Mouse (Mus musculus): ENCODE data around the gene Arsg.

Arsg gene

GRCm38 (mm10) chr11:109545265-109545664 is 72.1 kb downstream of the Arsg start:
- in situ Hi-C loops (cut with MboI), result no loop called here

GRCm38 (mm10) chr11:109545700-109546143 is 72.5 kb downstream of the Arsg start:
- in situ Hi-C loops (cut with MboI), result no loop called here

DNA sequence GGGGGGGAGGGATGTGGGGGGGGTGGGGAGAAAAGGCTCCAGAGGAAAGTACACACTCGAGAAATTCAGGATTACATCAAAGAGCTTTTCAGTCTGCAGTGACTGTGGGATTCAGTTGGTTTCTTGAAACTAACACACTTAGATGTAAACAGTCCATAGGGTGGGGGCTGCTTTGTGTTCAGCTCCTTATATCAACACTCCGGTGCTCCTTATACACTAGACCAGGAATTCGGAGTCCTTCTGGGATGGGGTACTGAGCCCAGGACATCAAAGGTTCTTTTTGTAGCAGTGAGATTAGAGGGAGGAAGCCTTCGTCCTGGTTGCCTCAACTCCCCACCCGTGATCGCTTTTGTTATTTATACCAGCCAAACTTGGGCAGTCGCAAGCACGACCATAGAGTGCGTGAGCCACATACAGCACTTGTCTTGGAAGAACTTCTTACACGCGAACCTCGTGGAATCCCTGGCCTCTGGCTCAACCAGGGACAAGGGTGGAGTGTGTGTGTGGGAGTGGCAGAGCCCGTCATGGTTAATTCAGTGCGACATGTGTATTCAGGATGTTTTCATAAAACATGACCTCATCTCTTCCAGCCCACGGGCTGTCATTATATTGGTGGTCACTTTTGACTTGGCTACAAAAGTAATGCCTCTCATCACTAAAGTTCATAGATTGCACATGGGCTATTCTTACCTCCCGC is 73.3 kb downstream of the Arsg start:
- in situ Hi-C loops (cut with MboI), result no loop called here

DNA sequence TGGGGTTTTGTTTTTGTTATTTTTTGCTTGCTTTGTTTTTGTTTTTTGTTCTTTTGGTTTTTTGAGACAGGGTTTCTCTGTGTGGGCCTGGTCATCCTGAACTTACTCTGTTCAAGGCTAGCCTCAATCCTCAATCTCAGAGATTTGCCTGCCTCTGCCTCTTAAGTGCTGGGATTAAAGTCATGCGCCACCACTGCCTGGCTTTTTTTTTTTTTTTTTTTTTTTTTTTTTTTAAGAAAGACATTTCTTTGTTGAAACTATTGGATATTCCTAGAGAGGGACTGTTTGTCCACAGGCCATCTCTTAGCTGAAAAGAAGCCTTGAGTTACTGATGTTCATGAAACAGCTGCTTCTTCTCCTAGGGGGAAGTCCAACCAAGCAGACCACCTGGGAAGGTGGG is 74.5 kb downstream of the Arsg start:
- in situ Hi-C loops (cut with MboI), result no loop called here

DNA sequence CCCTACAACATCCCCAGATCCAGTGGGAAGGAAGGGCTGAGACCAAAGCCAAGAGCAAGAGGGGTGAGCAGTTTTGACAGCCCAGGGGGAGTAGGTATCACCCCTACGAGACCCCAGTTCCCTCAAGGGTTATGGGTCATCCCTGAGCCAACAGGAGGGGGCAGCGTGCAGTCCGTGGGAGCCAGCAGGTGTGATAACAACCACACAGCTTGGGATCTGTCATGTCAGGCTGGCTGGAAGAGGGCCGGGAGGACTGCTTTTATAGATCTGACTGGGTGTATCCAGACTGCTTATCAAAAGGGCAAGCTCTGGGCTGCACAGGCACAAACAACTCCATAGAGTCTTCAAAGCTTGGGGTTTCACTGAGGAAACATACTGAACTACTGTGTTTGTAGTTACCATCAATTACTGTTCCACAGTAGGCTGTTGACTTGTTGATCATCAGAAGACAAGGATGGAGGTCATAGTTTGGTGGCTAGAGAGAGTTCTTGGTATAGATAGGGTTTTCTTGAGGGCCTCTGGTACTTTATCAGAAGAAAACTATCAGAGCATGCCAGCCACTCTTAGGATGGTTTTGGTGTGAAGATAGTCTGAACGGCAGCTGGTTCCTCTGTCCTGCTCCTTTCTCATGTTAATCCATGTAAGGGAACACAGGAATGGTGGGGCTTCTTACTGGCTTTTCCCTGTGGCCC is 76.6 kb downstream of the Arsg start:
- in situ Hi-C loops (cut with MboI), result no loop called here

GRCm38 (mm10) chr11:109553921-109554320 is 80.7 kb downstream of the Arsg start:
- in situ Hi-C loops (cut with MboI), result no loop called here

DNA sequence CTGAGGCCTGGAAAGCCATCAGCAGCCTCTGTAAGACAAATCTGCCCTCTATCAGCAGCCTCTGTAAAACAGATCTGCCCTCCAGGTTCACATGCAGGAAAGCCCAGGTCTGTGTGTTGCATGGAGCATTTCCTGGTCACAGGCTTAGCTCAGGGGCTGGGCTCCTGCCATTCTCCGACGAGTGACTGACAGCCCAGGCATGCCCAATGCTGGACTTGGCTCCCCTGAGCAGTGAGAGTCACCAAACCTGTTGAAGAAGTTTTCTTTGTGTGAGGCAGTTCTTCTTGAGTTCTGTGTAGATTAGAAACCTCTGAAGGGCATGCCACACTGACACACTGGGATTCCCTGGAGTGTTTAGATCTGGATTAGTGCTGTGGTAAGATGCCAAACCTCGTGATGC is 81.3 kb downstream of the Arsg start:
- in situ Hi-C loops (cut with MboI), result no loop called here

- in situ Hi-C loops (cut with MboI), result no loop called here
Observed at GRCm38 (mm10) chr11:109556130-109556529, 83.0 kb downstream of the Arsg start.

- in situ Hi-C loops (cut with MboI), result no loop called here
Observed at GRCm38 (mm10) chr11:109557419-109557818, 84.2 kb downstream of the Arsg start.

GRCm38 (mm10) chr11:109559241-109559640 is 86.1 kb downstream of the Arsg start:
- in situ Hi-C loops (cut with MboI), result no loop called here

- in situ Hi-C loops (cut with MboI), result no loop called here
Observed at GRCm38 (mm10) chr11:109560793-109561257, 87.7 kb downstream of the Arsg start.

GRCm38 (mm10) chr11:109561445-109561844 is 88.3 kb downstream of the Arsg start:
- in situ Hi-C loops (cut with MboI), result no loop called here

DNA sequence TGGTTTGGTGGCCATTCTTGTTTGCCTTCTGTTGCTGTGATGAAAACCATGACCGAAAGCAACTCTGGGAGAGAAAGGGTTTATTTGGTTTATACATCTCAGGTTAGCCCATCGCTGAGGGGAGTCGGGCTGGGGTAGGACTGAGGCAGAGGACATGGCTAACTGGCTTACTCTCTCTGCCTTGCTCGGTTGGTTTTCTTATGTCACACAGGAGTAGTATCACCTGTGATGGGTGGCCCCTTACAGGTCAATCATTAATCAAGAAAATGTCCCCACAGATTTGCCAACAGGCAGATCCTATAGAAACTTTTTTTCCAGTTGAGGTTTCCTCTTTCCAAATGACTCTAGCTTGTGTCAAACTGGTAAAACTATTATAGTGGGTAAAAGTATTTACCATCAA is 90.5 kb downstream of the Arsg start:
- in situ Hi-C loops (cut with MboI), result no loop called here

DNA sequence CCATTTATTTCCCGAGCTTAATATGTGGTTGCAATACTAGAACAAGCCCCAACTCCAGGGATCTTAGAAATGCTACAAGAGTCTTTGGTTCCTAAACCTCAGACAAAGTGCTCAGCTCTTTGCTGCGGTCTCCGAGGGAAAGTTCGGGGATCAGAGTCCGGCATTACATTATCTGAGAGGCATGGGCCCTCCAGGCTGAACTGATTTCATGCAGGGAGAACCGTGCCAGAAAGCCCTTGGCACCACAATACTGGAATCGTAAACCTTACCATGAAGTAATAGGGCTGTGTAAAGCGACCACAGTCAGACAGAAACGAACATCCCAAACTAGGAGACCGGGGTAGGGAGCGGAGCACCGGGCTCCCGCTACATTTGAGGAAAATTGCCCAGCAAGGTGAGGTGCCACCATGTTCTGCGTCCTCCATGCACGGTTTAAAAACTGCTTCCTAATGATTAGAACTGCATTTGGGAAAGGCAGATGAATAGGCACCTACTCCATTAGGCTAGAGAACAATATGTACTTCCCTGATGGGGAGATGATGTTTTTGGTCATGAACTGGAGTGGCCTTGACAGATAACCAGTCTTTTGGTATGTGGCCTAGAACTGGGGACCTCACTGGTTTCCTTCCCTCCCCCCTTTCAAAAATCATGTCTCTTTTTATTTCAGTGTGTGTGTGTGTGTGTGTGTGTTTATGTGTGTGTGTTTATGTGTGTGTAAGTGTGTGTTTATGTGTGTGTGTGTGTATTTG is 91.5 kb downstream of the Arsg start:
- in situ Hi-C loops (cut with MboI), result no loop called here

GRCm38 (mm10) chr11:109569007-109569618 is 95.9 kb downstream of the Arsg start:
- in situ Hi-C loops (cut with MboI), result no loop called here

- in situ Hi-C loops (cut with MboI), result no loop called here
Observed at GRCm38 (mm10) chr11:109569809-109570208, 96.6 kb downstream of the Arsg start.

DNA sequence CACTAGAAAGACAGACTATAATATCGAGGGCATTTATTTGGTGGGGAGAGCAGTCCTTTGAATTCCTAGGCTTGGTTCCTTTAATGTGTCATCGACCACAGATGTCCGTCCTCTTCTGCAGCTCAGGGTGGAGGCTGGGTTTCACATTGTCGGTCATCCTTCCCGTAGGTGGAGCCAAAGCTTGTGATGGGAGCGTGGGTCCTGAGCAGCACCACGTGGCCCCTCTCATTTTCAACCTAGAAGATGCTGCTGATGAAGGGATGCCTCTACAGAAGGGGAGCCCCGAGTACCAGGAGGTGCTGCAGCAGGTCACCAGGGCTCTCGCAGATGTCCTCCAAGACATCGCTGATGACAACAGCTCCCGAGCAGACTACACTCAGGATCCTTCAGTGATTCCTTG is 98.9 kb downstream of the Arsg start:
- in situ Hi-C loops (cut with MboI), result no loop called here

DNA sequence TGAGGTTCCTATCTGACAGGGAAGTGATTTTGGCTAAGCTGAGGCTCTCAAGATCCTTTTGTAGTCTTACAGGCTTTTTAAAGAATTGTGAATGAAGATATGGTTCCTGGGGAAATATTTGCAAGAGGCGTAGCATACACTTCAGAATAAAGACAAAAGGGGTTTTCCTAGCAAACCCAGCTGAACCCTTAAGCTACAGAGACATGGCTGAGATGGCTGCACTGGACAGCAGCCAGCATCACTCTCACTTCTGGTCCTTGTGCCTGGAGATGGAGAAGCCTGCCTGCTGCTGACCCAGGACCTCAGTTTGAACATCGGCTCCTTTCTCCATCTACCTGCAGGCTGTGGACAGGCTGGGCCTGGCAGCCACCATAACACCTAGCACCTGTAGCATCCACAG is 101.4 kb downstream of the Arsg start:
- in situ Hi-C loops (cut with MboI), result no loop called here

GRCm38 (mm10) chr11:109575832-109576231 is 102.7 kb downstream of the Arsg start:
- in situ Hi-C loops (cut with MboI), result no loop called here

- in situ Hi-C loops (cut with MboI), result no loop called here
Observed at GRCm38 (mm10) chr11:109578536-109578935, 105.4 kb downstream of the Arsg start.

DNA sequence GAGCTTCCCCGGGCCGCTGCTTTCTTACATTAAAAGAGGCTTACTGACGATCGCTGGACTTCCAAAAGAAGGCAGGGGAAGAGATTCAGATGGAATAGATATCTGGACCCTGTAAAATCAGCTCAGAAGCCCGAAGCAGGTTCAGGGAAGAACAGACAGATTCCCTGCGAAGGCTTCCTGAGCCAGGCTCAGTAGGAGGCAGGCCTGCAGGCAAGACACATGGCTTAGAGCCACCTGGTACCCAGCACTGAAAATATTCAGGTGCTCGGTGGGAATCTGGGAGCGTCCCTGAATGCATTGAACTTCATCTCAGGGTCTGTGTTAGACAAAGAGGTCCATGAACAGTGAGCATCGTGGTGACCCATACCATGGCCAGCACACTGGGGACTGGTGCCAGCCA is 106.8 kb downstream of the Arsg start:
- in situ Hi-C loops (cut with MboI), result loop anchor here (5.0 to 10.0 kb wide), 3 partner anchors 138 to 335 kb away; no protein-coding TSS in a partner anchor

GRCm38 (mm10) chr11:109583986-109584385 is 110.8 kb downstream of the Arsg start:
- in situ Hi-C loops (cut with MboI), result loop anchor here (5.0 to 10.0 kb wide), 3 partner anchors 142 to 339 kb away; no protein-coding TSS in a partner anchor
